Mouse (Mus musculus) naive thymus-derived CD4-positive, alpha-beta T cell, adult 2 months (primary cell): Measurements from ENCODE around the gene Aip.

Experiments
- DNase-seq: peaks from one replicate; pipeline ENCODE4 v3.0.0-alpha.2; 2011; ENCODE audit warnings: low read depth

Gene Aip

GRCm38 (mm10) chr19:4152445-4153231, 27.0 kb upstream of the Aip start:
- DNase-seq = no peak

- DNase-seq = no peak
Measured at GRCm38 (mm10) chr19:4151898-4152297, 26.2 kb upstream of the Aip start.

GRCm38 (mm10) chr19:4151488-4151860, 25.8 kb upstream of the Aip start:
- DNase-seq = no peak

- DNase-seq = no peak
Measured at GRCm38 (mm10) chr19:4150567-4151487, 25.2 kb upstream of the Aip start.

GRCm38 (mm10) chr19:4149764-4150461, 24.3 kb upstream of the Aip start:
- no peak for DNase-seq

GRCm38 (mm10) chr19:4149283-4149682, 23.6 kb upstream of the Aip start:
- no peak for DNase-seq

- DNase-seq = no peak
Measured at GRCm38 (mm10) chr19:4148819-4149218, 23.2 kb upstream of the Aip start.

- DNase-seq = peak; percentile 91
Measured at GRCm38 (mm10) chr19:4148491-4148806, 22.8 kb upstream of the Aip start, which contains the start of gene Coro1b. Gene Coro1b, plus strand, starts transcription at chr19:4148619.

- DNase-seq = no peak
Measured at GRCm38 (mm10) chr19:4147782-4148490, 22.3 kb upstream of the Aip start.

GRCm38 (mm10) chr19:4147022-4147405, 21.4 kb upstream of the Aip start:
- DNase-seq = no peak

- DNase-seq = no peak
Measured at GRCm38 (mm10) chr19:4146366-4147021, 20.8 kb upstream of the Aip start.

GRCm38 (mm10) chr19:4145936-4146335, 20.3 kb upstream of the Aip start:
- DNase-seq = no peak

GRCm38 (mm10) chr19:4144550-4145498, 19.2 kb upstream of the Aip start:
- peak; percentile 49 for DNase-seq

GRCm38 (mm10) chr19:4143759-4144268, 18.2 kb upstream of the Aip start, which contains the start of gene Cabp4:
Gene Cabp4, minus strand, starts transcription at chr19:4144033.
- DNase-seq = no peak

GRCm38 (mm10) chr19:4142416-4143173, 16.9 kb upstream of the Aip start:
- no peak for DNase-seq

GRCm38 (mm10) chr19:4140147-4140546, 14.5 kb upstream of the Aip start:
- no peak for DNase-seq

- DNase-seq = no peak
Measured at GRCm38 (mm10) chr19:4139446-4139845, 13.8 kb upstream of the Aip start, which contains the start of gene Gpr152. Gene Gpr152, plus strand, starts transcription at chr19:4139787.

GRCm38 (mm10) chr19:4137913-4138312, 12.3 kb upstream of the Aip start:
- DNase-seq = no peak

- DNase-seq = no peak
Measured at GRCm38 (mm10) chr19:4136463-4136862, 10.8 kb upstream of the Aip start.
